Mouse (Mus musculus): ENCODE data around the gene Myf5.

DNA sequence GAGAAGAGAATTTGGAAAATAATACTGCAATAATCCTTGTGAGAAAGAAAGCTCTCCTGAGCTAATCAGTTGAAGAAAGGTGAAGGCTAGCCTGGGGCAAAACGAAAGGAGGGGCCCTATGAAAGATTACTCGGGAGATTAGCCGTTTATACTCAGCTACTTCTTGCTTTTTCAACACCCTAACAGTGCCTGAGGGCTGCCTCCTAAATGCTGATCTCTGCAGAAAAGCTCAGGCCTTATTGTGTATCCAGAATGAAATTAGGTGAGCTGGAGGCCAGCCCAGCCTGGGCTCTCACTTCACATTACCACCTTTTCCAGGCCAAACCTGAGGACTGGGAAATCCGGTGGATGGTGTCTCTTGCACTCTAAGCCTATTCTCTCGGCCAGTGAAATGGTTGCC, 49.0 kb downstream of the Myf5 start:
- TF ChIP-seq POLR2A (IDR thresholded peaks at IDR 0.05; ENCODE audit: low read depth, low read length) (no peak), CTCF (IDR thresholded peaks at IDR 0.05; ENCODE audit: borderline replicate concordance, insufficient read depth, low read length) (no peak)

Measured in embryonic fibroblast, embryonic 13.5 days (primary cell).